Mouse (Mus musculus): ENCODE data around the gene 1110051M20Rik.
A peak's percentile ranks its signal among the peaks of the same experiment; 100 is the strongest.

1110051M20Rik gene

DNA sequence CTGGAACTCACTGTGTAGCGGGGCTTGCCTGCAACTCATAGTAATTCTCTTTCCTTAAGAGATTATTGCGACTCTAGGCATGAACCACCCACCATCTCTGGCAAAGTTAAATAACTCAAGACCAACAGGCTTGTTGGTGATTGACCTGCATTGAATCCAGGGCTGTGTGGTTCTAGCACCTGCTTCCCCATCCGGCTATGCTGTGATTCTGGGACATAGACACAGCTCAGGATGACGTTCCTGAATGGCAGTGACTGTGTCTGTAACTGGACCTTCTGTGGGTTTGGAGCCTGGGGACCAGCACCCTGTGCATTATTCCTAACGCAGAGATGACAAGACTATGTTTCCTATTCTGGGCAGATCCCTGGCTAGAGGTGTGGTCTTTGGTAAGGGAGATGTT lies 148.6 kb downstream of the 1110051M20Rik start:
- no peak for DNase-seq

DNA sequence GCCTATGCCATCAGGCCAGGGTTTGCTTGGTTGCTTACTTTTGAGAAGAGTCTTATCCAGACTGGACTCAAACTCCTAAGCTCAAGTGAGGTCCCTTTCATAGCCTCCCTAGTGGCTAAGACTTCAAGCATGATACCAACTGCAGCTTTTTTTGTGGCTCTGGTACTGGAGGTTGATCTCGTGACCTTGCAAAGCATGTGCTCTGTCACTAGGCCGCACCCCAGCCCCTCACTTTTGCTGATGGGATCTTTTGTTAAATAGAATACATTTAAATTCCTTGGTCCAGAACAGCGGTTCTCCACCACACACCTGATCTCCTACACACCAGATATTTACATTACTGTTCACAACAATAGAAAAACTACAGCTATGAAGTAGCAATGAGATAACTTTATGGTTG lies 150.3 kb downstream of the 1110051M20Rik start:
- no peak for DNase-seq

- peak; percentile 76 to 80 for DNase-seq
These were observed 153.1 kb downstream of the 1110051M20Rik start for GRCm38 (mm10) chr2:91291197-91292007.

GRCm38 (mm10) chr2:91287563-91287962 lies 156.9 kb downstream of the 1110051M20Rik start:
- no peak for DNase-seq

GRCm38 (mm10) chr2:91285885-91286505 lies 158.5 kb downstream of the 1110051M20Rik start:
- peak; percentile 93 to 95 for DNase-seq

- peak; percentile 89 to 93 for DNase-seq
These were observed 159.9 kb downstream of the 1110051M20Rik start for GRCm38 (mm10) chr2:91284375-91285199.

- DNase-seq = peak in 1 of 2 experiments; percentile 27
These were observed 160.5 kb downstream of the 1110051M20Rik start for GRCm38 (mm10) chr2:91283972-91284371.

DNA sequence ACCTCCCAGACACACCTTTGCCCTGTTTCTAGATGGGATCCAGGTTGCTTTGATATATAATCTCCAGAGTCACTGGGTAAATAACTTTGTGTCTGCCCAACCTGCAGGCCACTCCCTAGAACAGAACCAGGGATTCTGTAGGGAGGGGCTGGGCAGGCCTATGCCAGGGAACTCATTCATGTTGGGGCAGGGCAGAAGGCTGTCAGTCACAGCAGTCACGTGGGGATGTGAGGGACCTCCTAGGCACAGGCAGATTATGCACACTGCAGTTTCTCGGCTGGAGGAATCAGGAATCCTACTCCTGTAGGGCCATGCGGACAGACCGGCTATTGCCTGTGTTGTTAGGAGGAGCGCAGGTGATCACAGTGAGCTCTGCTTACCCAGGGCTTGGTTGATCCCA lies 163.1 kb downstream of the 1110051M20Rik start:
- DNase-seq = no peak

DNA sequence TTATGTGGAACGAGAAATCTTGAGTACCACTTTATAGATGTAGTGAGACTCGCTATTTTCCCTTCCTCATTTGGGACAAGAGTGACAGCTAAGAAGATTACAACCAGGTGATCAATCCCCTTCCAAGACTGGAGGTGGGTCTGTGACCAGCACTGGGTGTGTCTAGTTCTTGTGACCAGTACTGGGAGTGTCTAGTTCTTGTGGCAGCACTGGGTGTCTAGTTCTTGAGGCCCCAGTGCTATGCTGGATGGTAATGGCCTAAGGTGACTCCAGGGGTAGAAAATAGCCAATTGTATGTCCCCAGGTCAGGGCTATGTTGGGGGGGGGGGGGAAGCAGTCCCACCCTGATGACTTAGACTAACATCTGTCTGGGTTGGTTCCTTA lies 165.1 kb downstream of the 1110051M20Rik start:
- no peak for DNase-seq

- DNase-seq = peak; percentile 86 to 88
These were observed 165.6 kb downstream of the 1110051M20Rik start for GRCm38 (mm10) chr2:91278749-91279371.

DNA sequence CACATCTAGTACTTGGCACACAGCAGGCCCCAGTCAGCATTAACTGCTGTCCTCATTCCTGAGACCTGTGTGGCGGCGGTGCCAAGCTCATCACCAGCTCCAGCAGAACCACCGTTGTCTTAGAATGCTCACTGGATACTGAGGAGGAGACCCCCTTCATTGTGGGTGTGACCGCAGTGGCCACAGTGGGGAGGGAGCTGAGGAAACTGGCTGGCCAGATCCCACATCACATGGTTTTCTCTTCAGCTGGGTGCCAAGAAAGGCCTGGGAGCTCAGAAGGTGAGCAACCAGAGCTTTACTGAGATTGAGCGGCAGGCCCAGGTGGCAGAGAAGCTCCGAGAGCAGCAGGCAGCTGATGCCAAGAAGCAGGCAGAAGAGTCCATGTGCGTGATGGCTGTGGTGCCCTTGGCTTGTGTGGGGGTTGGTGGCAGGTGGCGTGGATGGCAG lies 174.8 kb downstream of the 1110051M20Rik start:
- peak; percentile 53 to 69 for DNase-seq

DNA sequence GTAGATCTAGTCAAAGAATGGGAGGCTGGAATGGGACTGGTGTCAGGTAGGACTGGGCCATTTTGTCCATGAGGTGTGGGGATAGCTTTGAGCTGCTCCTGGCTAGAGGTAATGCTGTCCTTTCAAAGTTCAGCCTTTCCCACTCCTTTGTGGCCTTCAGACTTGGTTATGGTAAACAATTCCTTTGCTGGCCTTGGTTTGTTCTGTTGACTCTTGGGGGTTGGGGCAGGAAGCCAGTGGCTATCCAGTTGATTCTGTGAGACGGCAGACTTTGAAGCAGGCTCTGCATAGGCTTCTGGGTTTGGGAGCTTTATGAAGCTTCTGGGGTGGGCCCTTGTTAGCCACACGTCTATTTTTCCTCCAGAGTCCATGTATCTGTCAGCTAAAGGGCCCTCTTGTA lies 175.8 kb downstream of the 1110051M20Rik start:
- DNase-seq = no peak

- no peak for DNase-seq
These were observed 176.5 kb downstream of the 1110051M20Rik start for GRCm38 (mm10) chr2:91268042-91268441.

DNA sequence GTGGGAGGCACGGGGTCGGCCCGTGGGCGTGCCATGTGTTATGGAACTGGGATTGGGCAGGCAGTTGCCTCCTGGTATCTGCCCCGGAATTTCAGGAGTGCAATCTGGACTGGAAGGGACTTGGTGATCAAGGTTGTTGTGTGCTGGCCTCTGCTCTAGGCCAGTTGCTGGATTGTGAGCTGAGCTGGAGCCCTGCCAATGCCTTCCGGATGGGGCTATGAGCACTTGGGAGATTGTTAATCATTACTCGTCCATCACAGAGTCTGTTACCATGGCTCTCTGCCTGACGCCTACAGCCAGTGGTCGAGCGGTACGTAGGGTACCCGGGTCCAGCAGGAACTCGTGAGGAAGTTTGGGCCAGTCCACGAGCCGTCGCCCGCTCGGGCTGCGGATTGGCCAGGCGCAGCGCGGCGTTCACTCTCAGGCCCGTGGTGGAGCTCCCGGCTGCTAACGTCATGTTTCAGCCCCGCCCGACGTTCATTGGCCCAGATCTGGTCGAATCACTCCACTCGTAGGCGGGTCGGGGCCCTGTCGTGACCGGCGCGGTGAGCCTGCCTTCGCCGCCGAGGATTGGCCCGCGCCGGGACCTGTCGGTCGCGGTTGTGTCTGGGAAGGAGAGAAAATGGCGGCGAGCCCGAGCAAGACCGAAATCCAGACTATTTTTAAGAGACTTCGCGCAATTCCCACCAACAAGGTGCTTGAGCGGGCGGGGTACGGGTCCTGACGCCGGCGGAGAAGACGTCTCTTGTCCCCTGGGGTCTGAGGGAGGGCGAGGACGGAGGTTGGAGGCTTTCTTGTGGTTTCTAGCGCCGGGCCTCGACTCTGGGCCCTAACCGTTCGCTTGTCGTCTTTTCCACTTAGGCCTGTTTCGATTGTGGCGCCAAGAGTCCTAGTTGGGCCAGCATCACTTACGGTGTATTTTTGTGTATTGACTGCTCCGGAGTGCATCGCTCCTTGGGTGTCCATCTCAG lies 179.5 kb downstream of the 1110051M20Rik start, which contains the start of gene Arfgap2:
Gene Arfgap2 (plus strand): TSS at position 264 of the 971 bp plus-strand sequence.
- DNase-seq = peak; percentile 97 to 99

DNA sequence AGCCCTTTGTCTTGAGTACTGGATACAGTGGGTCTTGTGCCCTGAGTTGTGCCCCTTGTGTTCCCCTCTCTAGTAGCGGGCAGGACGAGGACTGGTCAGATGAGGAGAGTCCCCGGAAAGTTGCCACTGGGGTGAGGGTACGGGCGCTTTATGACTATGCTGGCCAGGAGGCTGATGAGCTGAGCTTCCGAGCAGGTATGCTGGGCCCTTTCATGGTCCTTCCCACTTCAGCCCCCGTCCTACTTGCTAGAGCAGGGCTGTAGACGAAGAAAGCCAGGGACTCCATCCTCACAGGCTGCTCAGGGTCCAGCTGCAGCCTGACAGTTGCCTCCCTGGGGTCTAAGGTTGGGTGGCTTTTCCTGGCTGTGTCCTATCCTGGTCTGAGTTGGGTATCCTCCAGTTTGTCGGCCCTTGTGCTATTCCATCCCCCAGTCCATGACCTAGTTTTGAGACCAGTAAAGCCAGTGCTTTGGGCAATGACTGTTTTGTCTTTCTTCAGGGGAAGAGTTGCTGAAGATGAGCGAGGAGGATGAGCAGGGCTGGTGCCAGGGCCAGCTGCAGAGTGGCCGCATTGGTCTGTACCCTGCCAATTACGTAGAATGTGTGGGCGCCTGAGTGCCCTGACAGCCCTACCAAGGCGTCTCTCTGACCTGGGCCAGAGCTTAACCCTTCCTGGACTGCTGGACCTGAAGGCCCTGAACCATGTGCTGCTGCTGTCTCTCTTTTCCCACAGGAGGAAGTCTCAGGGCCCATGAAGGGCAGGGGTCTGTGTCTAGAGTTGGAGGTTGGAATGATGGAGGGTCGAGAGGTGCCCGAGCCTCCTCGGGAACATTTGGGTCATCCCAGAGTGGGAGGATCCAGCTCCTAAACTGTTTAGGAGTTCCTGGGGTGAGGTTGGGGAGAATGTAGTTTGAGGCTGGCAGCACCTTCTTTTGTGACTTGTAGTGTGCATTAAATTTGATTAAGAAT lies 180.5 kb downstream of the 1110051M20Rik start:
- DNase-seq = no peak

DNA sequence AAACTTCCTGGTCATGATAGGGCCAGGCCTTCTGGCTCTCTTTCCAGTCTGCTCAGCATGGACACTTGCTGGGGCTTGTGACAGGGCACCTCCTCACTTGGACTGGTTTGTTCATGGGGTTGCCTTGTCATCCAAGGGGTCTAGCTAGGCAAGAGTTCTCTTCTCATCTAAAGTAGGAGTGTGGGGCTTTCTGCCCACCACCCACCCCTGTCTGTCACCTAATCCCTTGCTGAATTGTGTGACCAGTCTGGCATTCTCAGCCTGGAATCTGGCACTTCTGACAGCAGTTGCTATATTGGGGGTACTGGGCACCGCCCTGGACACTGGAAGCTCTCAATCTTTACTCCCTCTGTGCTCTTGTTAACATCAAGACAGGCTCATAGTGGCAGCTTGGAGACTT lies 185.0 kb downstream of the 1110051M20Rik start:
- no peak for DNase-seq

DNA sequence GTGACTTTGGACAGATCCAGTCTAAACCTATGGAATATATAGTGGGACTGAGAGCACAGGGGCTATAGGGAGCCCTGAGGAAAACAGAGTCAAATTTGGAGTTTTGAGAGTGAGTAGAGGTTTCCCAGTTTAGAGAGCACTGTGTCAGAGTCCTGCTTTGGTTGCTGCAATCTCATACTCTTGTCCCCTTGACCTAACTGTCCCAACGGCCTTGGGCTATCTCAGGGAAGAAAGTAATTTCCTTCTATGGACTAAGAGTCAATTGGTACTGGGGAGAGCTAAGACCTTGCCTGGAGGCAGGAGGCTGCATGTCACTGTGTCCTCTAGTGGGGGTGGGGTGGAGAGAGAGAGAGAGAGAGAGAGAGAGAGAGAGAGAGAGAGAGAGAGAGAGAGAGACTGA lies 185.7 kb downstream of the 1110051M20Rik start:
- DNase-seq = no peak

DNA sequence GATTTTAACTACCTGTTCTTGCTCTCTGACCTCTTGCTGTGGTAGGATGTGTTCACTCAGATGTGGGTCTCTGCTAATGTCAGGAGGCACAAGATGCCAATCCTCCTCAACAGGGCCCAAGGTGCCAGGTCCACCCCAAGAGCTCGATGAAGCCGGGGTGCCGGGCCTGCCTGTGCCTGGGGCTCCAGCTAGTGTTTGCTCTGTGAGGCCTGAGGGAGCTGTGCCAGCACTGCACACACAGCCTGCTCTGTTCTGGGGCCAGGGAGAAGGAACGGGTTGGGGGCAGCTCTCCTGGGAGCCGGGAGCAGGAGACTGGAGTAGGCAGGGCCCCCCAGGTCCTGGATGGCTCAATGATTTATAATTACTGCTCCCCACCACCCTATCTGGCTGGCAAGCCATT lies 186.4 kb downstream of the 1110051M20Rik start:
- peak; percentile 46 to 63 for DNase-seq

GRCm38 (mm10) chr2:91257126-91257980 lies 187.2 kb downstream of the 1110051M20Rik start:
- DNase-seq = peak; percentile 71 to 76
